Mouse (Mus musculus) A20 (cell line): ENCODE results near the gene 5730522E02Rik.
A peak's percentile ranks its signal among the peaks of the same experiment; 100 is the strongest.

Experiments
- DNase-seq: peaks from one replicate; pipeline ENCODE4 v3.0.0-alpha.2; 2011; ENCODE audit warnings: low read depth, low spot score

The 5730522E02Rik gene

DNA sequence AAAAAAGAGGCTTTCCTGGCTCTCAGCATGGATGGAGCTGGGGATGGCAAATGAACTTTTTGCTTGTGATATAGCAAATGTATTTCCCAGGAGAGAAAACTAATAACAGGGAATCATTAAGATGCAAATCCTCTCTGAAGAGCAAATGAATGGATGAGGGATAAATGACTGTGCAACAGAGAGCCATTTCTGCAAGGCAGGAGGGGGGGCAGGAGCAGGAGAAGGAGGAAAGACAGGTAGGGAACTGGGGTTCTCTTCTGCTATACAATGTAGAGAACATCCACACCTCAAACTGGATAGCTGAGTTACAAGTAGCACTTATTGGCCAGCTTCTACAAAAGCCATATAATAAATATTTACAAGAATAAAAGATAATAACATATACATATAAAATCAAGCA lies 390.8 kb downstream of the 5730522E02Rik start:
- no peak for DNase-seq

DNA sequence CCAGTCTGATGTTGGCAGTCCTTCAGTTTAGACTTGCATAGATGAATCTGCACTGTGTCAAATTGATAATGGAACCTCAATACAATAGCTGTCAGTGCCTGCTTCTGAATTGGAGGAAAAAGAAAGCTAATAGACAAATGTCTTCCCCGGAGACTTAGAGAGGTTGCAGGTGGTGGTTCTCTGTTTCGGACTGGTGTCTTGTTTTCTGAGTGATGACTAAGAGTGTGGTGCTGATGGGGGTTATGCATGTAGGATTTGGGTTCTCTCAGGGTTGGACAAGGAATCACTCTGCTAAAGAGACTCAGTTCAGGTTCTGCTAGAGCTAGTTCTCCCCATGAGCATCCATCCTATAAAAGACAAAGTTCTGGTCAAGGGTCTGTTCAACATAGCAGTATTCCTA lies 397.1 kb downstream of the 5730522E02Rik start:
- no peak for DNase-seq

DNA sequence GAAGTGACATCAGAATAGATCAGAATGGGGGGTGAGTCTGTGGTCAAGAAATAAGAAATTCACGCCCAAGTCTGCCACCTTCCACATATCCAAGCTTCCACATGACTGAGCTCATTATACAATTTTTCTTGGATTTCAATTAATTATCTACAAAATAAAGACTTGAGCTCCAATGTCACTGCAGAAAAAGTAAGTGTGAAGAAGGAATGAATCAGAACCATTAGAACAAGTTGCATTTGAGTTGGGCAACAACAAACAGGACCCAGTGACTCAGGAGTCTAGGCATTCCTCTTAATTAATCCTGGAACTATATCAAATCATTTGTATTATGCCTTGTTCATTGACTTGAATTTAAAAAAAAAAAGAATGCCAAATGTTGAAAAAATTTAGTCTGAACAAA lies 422.9 kb downstream of the 5730522E02Rik start:
- DNase-seq, result no peak

DNA sequence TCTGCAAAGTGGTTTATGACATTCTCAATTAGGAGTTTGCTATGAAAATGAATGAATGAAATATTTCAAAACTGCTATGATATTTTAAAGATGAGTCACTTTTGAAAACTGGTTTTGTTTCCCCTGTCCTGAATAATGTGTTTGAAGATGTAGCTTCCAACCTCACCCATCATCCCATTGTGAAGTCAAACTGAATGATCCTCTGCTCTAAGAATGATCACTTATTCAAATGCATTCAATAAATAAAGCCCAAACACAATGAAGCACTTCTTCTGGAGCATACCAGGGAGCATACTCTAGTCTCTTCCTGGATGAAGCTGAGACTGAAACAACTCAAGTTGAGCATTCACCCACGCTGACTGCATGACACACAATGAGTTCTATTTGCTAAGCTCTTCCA lies 438.3 kb downstream of the 5730522E02Rik start:
- DNase-seq, result no peak

DNA sequence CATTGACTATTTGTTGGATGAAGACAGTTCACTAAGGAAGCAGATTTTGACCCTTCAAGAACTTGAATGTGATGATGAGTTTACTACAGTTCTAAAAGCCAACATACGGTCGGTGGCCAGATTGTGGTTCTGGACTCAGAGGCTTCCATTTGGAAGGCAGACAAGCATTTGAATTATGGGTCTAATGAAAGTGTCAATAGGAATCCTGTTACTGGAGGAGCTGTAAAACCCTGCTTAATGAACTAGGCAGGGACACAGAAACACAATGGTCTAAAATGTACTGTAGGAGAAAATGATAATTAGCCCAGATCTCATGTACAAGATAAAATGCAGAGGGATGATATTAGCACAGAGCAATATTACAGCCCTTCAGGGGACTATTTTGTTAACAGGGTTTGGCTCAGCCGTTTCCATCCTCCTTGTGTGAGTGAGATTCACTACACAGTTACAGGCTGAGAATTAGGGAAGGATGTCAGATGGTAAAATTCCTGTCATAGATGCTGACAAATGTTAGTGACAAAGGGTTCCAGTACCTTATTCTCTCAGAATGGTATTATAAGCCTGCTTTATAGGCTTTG lies 439.5 kb downstream of the 5730522E02Rik start:
- DNase-seq, result no peak

DNA sequence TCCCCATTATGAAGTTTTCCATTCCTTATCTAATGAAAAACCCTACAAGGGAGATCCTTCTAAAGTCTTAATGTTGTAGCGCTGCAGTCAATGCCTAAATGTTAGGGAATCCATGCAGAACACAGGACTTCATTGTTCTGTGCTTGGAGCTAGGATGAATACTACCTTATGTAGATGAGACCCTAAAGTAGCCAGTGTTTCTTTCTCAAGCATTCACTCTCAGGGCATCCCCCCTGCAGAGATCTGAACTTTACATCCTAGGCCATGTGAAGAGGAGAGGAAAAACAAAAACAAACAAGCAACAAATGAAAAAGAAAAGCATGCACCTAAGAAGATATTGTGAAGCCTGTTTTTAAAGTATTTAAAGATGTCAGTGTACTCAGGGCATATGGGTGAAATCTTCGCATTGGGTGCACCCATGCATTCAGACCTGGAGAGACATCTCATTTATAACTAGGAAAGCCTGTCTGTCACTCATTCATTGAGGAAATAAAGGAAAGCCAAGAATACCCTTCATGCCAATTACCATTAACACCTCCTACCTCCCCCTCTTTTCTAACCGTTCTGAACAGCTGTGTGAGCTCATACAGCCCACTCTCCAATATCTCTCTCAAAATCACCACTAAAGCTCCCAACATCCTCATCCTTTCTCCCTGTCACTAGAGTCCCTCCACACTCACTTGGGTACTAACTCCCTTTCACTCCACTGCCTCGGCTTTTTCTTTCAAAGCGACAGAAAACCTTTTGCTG lies 442.8 kb downstream of the 5730522E02Rik start:
- no peak for DNase-seq

DNA sequence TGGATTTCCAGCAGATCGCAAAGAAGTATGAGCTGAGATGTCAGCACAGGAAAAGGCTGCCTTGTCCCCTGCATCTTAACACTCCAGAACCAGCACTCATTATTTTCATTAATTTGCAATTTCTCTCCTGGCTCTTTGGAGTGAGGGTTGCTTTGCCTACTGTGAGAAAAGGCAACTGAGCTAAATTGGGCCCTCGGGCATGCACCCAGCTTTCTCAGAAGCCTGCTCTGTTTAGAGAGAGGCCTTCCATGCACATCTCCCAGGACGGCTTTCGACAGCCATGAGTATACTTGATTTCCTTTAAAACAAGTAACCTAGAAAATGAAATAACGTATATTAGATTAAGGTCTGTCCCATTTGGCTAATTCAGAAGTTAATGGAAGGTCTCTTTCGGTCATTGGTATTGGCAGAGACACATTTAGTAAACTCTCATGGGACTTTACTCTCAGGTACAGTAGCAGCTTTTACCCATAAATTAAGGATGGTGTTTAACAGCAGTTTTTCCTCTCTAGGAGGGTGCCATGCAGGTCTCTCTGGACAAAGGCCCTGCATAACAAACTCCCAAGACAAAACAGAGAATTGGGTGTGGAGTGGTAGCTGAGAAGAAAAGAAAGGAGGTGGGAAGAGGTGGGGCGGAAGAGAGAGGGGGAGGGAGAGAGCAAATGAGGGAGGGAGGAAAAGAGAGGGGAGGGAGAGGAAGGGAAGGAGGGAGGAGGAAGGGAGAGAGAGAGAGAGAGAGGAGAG lies 457.2 kb downstream of the 5730522E02Rik start:
- DNase-seq, result no peak

DNA sequence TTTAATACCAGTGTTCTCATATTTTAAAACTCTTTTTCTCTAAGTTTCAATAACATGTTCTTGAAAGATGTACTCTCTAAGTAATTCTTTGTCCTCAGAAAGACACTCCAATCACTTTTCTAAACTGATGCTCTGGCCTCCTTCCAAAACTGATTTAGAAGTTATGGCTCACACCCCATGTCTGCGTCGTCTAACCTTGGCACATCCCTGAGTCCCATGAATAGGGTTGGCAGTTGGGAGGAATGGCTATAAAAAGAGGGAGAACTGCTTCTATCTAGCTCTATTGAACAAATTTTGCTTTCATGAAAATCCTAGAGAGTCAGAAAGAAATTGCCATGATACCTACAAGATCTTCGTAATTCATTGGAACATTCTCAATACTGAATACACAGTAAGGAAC lies 458.1 kb downstream of the 5730522E02Rik start:
- DNase-seq, result no peak

DNA sequence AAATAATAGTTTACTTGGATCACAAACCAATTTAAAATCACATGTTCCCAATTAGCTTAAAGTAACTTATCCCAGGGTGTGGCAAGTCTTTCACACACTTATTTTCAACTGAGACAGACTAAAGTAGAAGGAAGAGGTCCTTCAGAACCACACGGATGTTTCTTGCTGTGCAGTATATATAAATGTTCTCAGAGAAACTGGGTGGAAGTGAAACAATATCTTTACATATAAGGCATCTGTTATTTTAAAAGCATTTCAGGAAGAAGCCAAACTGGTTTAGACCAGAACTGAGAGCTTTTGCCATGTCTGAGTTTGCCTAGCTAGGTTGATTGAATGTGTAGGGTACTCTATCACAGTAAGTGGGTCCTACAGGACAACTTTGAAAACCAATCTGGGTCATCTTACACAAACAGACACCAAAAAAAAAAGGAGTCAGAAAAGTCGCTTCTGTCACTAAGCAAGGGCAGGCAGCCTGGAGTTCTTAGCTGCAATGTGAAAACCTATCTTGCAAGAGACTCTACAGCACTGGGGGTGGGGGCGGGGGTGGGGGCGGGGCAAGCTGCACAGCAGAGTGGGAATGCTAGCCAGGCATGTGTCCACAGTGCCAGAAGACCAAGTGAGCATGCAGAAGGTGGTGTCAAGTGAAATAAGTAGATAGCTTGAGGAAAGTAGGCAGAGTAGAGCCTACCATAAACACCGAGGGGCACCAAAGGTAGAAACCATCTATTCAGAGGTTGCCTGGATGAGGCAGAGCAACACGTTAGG lies 463.3 kb downstream of the 5730522E02Rik start:
- DNase-seq, result no peak

DNA sequence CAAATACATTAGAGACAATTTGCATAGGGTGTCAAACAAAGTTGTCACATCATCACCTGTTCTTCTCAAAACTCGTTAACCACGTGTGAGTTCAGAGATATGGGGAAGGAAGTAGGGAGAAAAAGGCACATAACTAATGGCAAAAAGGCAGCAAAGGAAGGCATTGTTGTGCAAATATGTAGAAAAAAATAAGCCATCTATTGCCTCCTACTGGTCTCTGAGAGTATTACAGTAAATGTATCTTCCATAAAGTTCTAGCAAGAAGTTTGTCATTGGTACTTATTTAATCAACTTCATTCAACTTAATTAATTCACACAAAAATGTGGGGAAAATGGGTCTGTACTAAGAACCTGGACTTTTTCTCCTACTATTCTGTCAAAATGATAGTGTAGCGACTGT lies 466.9 kb downstream of the 5730522E02Rik start:
- peak; percentile 5 for DNase-seq

DNA sequence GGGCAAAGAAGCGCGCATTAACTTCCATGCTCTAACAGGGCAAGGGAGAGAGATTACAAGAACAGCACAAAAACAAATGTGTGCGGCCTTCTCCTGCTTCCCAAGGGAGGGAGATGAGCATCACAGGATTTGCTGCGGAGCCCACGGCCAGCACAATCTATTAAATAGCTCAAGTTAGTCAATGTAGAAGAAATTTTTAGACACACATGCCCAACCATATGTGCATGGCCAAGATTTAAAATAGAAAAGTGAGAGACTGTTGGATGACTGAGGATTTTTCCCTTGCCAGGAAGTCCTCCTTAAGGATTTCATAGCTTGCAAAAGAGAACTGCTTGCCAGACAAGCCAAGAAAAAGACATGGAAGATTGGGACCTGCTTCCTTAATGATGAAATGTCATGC lies 473.3 kb downstream of the 5730522E02Rik start:
- no peak for DNase-seq

DNA sequence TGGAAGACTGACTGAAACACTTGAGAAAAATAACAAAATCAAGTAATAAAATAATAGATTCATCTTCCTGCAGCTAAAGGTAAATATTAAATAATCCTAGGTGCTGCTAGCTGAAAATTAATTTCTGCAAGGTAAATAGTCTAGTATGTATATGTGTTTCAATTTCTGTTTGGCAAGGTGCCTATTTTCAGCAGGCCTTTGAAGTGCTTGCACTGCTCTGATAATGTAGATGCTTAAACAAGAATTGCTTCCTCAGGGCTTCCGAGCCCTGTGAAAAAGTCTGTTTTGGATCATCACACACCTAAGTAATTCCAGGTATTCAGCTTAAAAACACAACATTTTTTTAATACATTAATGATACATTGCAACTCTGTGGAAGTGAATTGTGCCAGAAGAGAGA lies 481.1 kb downstream of the 5730522E02Rik start:
- no peak for DNase-seq

DNA sequence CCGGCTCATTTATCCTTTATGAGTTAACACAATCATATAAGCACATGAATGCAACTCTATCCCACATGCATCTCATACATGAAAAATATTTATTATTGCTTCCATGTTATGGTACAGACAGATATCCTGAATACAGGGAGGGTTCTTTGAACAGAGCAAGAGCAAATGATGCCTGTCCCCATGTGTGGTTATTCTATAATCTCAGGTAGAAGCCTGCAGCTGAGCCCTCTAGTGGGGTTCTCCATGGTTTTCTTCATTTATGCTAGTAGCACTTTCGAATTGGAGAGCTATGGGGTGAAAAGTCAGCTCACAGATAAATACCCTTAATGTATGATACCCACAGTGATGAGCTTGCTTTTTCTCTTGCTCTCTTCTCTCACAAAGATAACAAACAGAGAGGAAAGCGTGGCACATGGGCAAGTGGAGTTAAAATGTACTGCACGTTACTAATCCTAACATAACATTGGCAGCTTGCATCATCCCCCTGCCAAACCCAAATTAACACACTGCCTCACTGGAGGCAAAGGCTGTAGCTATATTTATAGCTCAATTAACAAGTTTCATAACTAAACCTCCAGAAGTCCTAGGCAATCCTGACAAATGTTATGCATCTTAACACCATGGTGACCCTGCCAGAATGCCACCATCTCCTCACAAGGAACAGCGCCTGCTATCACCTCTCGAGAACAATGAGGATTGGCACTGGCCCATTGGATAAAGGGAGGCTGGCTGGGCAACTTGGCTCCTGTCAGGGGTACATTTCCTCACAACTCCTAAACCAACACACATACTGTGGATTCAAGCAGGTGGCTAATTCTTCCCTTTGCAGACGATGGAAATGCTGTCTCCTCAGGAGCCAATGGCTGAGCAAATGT lies 494.9 kb downstream of the 5730522E02Rik start:
- DNase-seq, result no peak

DNA sequence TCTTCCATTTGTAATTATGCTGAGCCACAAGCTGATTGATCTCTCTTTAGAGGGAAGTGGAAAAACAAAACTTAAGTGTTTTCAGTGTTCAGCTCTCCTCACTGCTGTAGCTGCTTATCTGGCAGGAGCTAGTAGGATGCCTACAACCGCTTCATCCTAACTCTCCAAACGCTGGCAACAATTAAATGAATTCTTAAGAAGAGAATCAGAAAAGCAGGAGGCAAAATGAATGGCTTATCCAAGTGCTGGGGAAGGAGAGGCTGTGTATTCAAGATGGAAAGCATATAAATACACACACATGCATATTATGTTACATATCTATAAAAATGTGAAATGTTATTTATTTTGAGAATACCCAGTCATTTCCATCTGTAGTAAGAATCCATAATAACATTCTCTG lies 500.0 kb downstream of the 5730522E02Rik start:
- no peak for DNase-seq

DNA sequence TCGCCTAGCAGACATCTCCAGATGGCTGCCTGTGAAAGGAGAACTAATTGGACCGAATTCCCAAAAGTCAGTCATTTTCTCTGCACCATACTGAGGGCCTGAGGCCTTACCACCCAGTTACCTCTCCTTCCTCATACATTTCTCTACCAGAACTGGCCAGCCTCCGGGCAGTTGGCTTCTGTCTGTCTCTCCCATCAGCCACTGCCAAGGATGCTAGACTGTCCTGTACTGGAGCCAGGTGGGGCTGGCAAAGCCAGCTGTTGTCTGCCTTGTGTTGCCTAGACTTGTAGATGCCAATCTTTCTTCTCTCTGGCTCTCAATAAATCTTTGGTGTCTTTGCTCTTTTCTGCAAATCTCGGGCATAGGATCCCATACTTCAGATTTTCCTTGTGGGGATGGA lies 500.7 kb downstream of the 5730522E02Rik start:
- no peak for DNase-seq

DNA sequence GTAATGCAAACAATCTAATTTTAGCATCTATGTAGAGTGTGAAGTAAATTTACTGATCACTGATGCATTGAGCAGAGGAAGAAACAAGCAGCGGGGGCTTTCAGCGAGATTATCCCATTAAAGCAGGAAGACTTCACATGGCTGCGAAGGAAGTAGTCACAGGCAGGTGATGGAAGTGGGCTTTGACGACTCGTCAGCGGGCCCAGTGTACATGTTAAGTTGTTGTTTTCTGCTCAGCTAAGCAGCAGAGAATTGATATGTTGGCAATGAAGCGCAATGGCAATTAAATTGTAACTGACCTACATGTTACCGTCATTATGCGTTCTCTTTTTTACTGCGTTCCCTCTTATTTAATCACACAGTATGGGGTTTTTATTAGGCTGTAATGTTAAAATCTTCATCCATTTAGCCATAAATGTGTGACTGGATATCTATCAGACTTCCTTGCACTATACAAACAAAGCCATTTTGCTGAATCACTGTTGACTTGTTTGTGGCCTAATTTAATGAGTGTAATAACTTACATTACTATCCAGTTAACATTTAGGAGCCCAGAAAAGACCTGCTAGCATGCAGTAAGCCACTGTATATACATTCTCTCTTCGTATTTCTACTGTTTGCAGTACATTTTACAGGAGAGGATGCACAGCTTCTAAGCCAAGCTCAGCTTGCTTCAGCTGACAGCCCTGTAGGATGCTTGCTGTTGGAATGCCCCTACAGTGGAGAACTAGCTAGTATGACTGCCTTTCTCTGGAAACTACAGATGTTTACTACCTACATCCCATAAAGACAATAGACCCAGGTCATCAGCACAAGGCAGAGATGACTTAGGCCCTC lies 506.0 kb downstream of the 5730522E02Rik start:
- DNase-seq, result no peak

DNA sequence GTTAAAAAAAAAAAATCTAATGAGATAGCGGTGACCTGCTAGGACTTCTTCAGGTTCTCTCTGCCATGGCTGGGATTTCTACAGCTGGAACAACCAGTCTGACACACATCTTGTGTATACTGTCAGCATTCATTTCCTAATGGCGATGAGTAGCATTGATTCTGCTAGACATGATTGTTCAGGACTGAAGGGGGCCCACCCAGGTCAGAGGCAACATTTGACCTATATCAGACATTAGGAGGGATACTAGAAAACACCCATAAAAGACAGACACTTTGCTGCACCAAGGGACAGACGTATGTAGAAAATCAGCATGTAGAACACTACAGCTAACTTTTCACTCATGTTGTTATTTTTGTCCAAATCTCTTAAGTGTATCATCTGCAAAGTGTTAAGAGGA lies 507.8 kb downstream of the 5730522E02Rik start:
- DNase-seq, result no peak

DNA sequence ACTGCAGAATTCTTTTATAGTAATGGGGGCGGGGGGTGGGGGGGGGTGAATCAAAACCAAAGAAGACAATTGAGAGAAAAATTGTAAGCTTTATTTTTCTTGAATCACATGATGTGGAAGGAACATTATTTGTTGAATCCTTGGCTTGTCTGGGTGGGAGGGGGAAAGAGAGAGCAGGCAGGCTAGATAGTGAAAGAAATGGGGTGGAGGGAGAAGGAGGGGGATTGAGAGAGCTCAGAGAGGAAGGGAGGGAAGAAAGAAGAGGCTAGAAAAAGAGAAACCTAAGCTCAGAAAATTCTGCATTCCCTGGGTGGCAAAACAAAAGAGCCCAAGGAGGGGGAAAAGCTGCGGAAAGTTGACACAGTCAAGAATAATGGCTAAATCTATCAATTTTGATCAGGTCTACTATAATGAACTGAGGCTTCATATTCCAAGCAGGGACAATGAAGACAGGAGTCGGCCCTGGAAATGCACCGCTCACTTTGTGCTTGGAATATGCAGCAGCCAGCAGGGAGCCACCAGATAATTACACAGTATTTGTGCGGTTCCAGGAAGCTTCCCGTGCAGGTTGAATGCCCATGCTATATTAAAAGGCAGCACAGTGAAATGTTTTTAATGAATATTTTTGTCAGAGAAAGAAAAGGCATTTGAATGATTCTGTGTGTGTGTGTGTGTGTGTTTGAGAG lies 512.9 kb downstream of the 5730522E02Rik start:
- no peak for DNase-seq

DNA sequence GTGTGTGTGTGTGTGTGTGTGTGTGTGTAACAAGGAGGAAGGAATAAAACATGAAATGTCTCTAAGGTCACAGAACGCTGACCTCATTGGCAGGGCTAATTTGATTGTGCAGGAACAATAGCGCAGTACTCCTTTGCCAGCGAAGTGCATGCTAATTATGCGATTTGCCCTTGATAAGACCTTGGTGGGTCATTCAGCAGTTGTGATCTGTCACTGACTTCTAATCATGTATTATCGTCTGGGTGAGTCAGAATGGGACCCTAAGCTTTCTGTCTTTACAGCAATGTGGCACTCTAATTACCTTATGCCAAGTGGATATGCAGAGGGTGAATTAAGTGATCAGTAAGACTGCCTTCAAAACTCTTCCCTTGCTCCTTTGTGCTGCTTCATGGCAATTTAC lies 514.4 kb downstream of the 5730522E02Rik start:
- DNase-seq, result no peak

DNA sequence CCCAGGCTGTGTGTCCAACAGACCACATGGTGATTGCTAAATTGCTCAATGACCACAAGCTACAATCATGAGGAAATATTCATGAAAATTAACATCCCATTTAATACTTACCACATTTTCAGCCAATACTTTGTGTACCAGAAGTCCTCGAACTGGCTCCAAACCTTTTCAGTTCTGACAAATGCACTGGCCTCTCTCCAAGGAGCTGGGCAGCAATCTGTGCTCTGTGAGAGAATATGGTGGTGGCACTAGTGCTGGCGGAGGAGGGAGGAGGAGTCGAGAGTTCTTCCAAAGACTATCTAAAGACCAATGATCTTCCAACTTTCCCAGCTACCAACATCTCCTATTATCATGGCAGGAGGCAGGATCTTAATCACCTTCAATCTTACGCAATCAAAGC lies 525.8 kb downstream of the 5730522E02Rik start:
- DNase-seq, result no peak
